In the genomic region with DNA sequence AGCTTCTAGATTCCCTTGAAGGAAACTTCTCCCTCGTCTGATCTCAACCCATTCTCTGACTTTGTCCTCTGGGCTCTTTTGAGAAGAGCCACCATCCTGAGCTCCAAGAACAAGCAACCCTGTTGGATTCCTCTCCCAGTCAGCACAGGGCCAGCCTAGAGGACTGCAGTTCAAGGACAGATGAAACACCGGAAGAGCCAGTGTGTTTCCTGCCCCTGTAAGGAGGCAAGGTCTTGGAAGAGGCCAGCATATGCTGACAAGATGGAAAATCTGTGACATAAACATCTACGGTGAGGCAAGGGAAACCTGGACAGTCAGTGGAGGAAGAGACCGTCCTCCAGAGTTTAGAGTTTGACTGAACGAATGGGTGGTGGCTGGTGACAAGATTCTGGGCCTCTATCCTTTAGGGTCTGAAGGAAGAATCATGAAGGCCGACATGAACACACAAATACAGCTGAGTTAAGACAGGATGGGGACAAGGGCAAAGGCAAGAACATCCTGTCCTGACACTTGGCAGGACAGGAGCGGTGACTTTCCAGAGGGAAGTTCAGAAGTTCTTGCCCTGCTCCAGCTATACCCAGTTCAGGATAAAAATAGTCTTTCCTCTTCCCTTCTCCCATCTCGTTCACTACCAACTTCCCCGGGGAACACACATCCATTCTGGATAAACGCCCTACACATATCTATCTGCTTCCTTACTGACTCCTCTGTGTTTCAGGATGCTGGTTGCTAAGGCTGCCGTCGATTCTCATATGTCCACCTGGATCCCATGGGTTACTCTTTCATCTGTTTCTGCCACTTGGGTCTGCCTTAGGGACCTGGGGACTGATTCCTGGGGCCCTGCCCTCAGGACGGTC, we compare ENCODE assay signal across 14 mouse cellular contexts. TPM values are rescaled to one million over a fixed set of nuclear protein-coding genes. Genes with fewer than 3 reads are reported as not detected.
A peak's percentile ranks its signal among the peaks of the same experiment; 100 is the strongest.
DNase-seq lines count a peak whose midpoint lies in the region; ATAC-seq lines count a peak whose summit lies in the region.
"Had no signal": no experiment of that assay in that cellular context is flagged by ENCODE, and none has a peak within 500 bp of the region (broad histone marks: within the 10 kb centered on the region; RNA-seq: fewer than 3 reads in every experiment).

No protein-coding gene starts in this region.

- H3K27ac ChIP-seq in hindbrain, embryonic 10.5 days = 0 out of 2 replicates have a peak overlapping the region, but pooled peaks have one; percentile 12
- no peak overlapping the region for H3K27ac ChIP-seq in hindbrain, embryonic 11.5 days (ENCODE audit: low read depth, low read length)
- H3K27ac ChIP-seq in liver, embryonic 12.5 days = 0 out of 2 replicates have a peak overlapping the region, but pooled peaks have one; percentile 20
- H3K27ac ChIP-seq in forebrain, embryonic 10.5 days = no peak overlapping the region
- H3K27ac ChIP-seq: embryonic facial prominence, embryonic 13.5 days; forebrain, embryonic 13.5 days; hindbrain, embryonic 13.5 days had no signal

- no peaks in the 10 kb centered on the region for H3K36me3 ChIP-seq in hindbrain, embryonic 10.5 days
- H3K36me3 ChIP-seq in hindbrain, embryonic 11.5 days (ENCODE audit: control insufficient read depth, insufficient read depth, low read length) = no peaks in the 10 kb centered on the region
- no peaks in the 10 kb centered on the region for H3K36me3 ChIP-seq in liver, embryonic 12.5 days
- H3K36me3 ChIP-seq in forebrain, embryonic 10.5 days (replicated peaks) = no peaks in the 10 kb centered on the region
- H3K36me3 ChIP-seq: embryonic facial prominence, embryonic 13.5 days; hindbrain, embryonic 13.5 days; limb, embryonic 10.5 days had no signal

- no peak for ATAC-seq in hindbrain, embryonic 11.5 days (ENCODE audit: low FRiP score)
- ATAC-seq in CD4-positive, CD25-positive, alpha-beta regulatory T cell, adult 4 months = peak; percentile 4
- ATAC-seq in liver, embryonic 12.5 days = no peak
- ATAC-seq: forebrain, embryonic 13.5 days had no signal

- H3K4me1 ChIP-seq in hindbrain, embryonic 10.5 days (replicated peaks) = peaks cover 16% of the 10 kb centered on the region
- H3K4me1 ChIP-seq in hindbrain, embryonic 11.5 days (replicated peaks; ENCODE audit: control insufficient read depth, insufficient read depth, low read length) = 0 out of 2 replicates have a peak, but pooled peaks cover 2% of the 10 kb centered on the region
- H3K4me1 ChIP-seq in liver, embryonic 12.5 days = peaks cover 13% of the 10 kb centered on the region
- H3K4me1 ChIP-seq in forebrain, embryonic 10.5 days = peaks cover 10% of the 10 kb centered on the region

- H3K9ac ChIP-seq in hindbrain, embryonic 11.5 days (ENCODE audit: low read depth, low read length) = no peak overlapping the region
- no peak overlapping the region for H3K9ac ChIP-seq in liver, embryonic 12.5 days
- H3K9ac ChIP-seq: embryonic facial prominence, embryonic 13.5 days; forebrain, embryonic 13.5 days; hindbrain, embryonic 13.5 days had no signal

- H3K9me3 ChIP-seq in hindbrain, embryonic 10.5 days = no peaks in the 10 kb centered on the region
- no peaks in the 10 kb centered on the region for H3K9me3 ChIP-seq in hindbrain, embryonic 11.5 days (ENCODE audit: control insufficient read depth, low read length)
- no peaks in the 10 kb centered on the region for H3K9me3 ChIP-seq in liver, embryonic 12.5 days (replicated peaks)
- no peaks in the 10 kb centered on the region for H3K9me3 ChIP-seq in forebrain, embryonic 10.5 days
- H3K9me3 ChIP-seq: embryonic facial prominence, embryonic 13.5 days; forebrain, embryonic 13.5 days; hindbrain, embryonic 13.5 days; limb, embryonic 10.5 days; megakaryocyte, embryonic 14.5 days had no signal

- 88% methylated on average over 13 of the region's 13 CpGs for WGBS in hindbrain, embryonic 10.5 days
- WGBS in hindbrain, embryonic 11.5 days = 83% methylated on average over 13 of the region's 13 CpGs
- WGBS in liver, embryonic 12.5 days (ENCODE audit: insufficient replicate concordance) = 68% methylated on average over 13 of the region's 13 CpGs
- WGBS in forebrain, embryonic 10.5 days = 88% methylated on average over 13 of the region's 13 CpGs

- DNase-seq in hindbrain, embryonic 10.5 days (ENCODE audit: low spot score) = no peak
- no peak for DNase-seq in hindbrain, embryonic 11.5 days (ENCODE audit: low spot score)
- peak; percentile 87 for DNase-seq in induced T-regulatory cell, adult 2 months (ENCODE audit: low read depth)
- no peak for DNase-seq in forebrain, embryonic 10.5 days (ENCODE audit: extremely low spot score, low spot score)
- DNase-seq in Muller cell, postnatal 12 days (ENCODE audit: inconsistent ontology term) = no peak
- DNase-seq: cerebellum, postnatal 10 days; right cerebral cortex, postnatal 4 days had no signal

- no peak overlapping the region for H3K4me3 ChIP-seq in hindbrain, embryonic 10.5 days
- H3K4me3 ChIP-seq in hindbrain, embryonic 11.5 days (ENCODE audit: low read depth, low read length) = no peak overlapping the region
- H3K4me3 ChIP-seq in liver, embryonic 12.5 days = no peak overlapping the region
- H3K4me3 ChIP-seq in forebrain, embryonic 10.5 days = no peak overlapping the region
- H3K4me3 ChIP-seq: embryonic facial prominence, embryonic 13.5 days; forebrain, embryonic 13.5 days; hindbrain, embryonic 13.5 days; limb, embryonic 10.5 days; megakaryocyte, embryonic 14.5 days had no signal

- no peaks in the 10 kb centered on the region; the same call in 1 of the 2 replicates for H3K27me3 ChIP-seq in hindbrain, embryonic 10.5 days (ENCODE audit: insufficient read depth, poor library complexity, severe bottlenecking)
- no peaks in the 10 kb centered on the region for H3K27me3 ChIP-seq in hindbrain, embryonic 11.5 days (ENCODE audit: control insufficient read depth, insufficient read depth, low read length)
- H3K27me3 ChIP-seq in liver, embryonic 12.5 days (replicated peaks) = peaks cover 29% of the 10 kb centered on the region
- no peaks in the 10 kb centered on the region for H3K27me3 ChIP-seq in forebrain, embryonic 10.5 days (ENCODE audit: poor library complexity, severe bottlenecking)
- H3K27me3 ChIP-seq: embryonic facial prominence, embryonic 13.5 days; forebrain, embryonic 13.5 days; hindbrain, embryonic 13.5 days had no signal

- no peak overlapping the region for H3K4me2 ChIP-seq in hindbrain, embryonic 11.5 days (replicated peaks; ENCODE audit: low read depth, low read length)
- no peak overlapping the region for H3K4me2 ChIP-seq in liver, embryonic 12.5 days
- H3K4me2 ChIP-seq: embryonic facial prominence, embryonic 13.5 days; forebrain, embryonic 13.5 days; hindbrain, embryonic 13.5 days had no signal

RNA-seq across cellular contexts. Expression of a gene that starts 1.0 kb away (rescaled TPM):
- polyA plus RNA-seq in hindbrain, embryonic 10.5 days (2016; fragmentation: Nextera tagmentation; extraction: Ambion mirVana) = 6.5 and 6.6 TPM in 2 replicates
- polyA plus RNA-seq in hindbrain, embryonic 11.5 days (2014; fragmentation: Nextera tagmentation; extraction: Ambion mirVana) = 5.6 and 5.8 TPM in 2 replicates
- polyA plus RNA-seq in CD4-positive, CD25-positive, alpha-beta regulatory T cell, adult 4 months (2017; shearing (Covaris generic)) = 1,000 to 10,000 TPM; 1,549 to 2,173 TPM
- 4.1 and 5.1 TPM in 2 replicates for polyA plus RNA-seq in liver, embryonic 12.5 days (2016; fragmentation: Nextera tagmentation; extraction: Ambion mirVana)
- 13.9 and 15.7 TPM in 2 replicates for polyA plus RNA-seq in forebrain, embryonic 10.5 days (2016; fragmentation: Nextera tagmentation; extraction: Ambion mirVana)

RNA-seq across cellular contexts. Expression of a gene that starts 5.9 kb away (rescaled TPM):
- polyA plus RNA-seq in hindbrain, embryonic 10.5 days (2016; fragmentation: Nextera tagmentation; extraction: Ambion mirVana) = 0.46 and 1.0 TPM in 2 replicates
- 1.0 and 1.6 TPM in 2 replicates for polyA plus RNA-seq in hindbrain, embryonic 11.5 days (2014; fragmentation: Nextera tagmentation; extraction: Ambion mirVana)
- under 1 TPM in 1 of 2 experiments, not detected in 1; 0.86 TPM for polyA plus RNA-seq in CD4-positive, CD25-positive, alpha-beta regulatory T cell, adult 4 months (2017; shearing (Covaris generic))
- polyA plus RNA-seq in liver, embryonic 12.5 days (2016; fragmentation: Nextera tagmentation; extraction: Ambion mirVana) = 6.3 and 7.9 TPM in 2 replicates
- 1.2 TPM in 2 replicates for polyA plus RNA-seq in forebrain, embryonic 10.5 days (2016; fragmentation: Nextera tagmentation; extraction: Ambion mirVana)

RNA-seq across cellular contexts. Expression of a gene that starts 28.0 kb away (rescaled TPM):
- polyA plus RNA-seq in hindbrain, embryonic 10.5 days (2016; fragmentation: Nextera tagmentation; extraction: Ambion mirVana) = 268 and 293 TPM in 2 replicates
- 274 TPM in 2 replicates for polyA plus RNA-seq in hindbrain, embryonic 11.5 days (2014; fragmentation: Nextera tagmentation; extraction: Ambion mirVana)
- polyA plus RNA-seq in CD4-positive, CD25-positive, alpha-beta regulatory T cell, adult 4 months (2017; shearing (Covaris generic)) = 100 to 1,000 TPM; 337 to 353 TPM
- 219 and 226 TPM in 2 replicates for polyA plus RNA-seq in liver, embryonic 12.5 days (2016; fragmentation: Nextera tagmentation; extraction: Ambion mirVana)
- polyA plus RNA-seq in forebrain, embryonic 10.5 days (2016; fragmentation: Nextera tagmentation; extraction: Ambion mirVana) = 298 and 315 TPM in 2 replicates

RNA-seq across cellular contexts. Expression of a gene that starts 28.0 kb away (rescaled TPM):
- polyA plus RNA-seq in hindbrain, embryonic 10.5 days (2016; fragmentation: Nextera tagmentation; extraction: Ambion mirVana) = 226 and 229 TPM in 2 replicates
- polyA plus RNA-seq in hindbrain, embryonic 11.5 days (2014; fragmentation: Nextera tagmentation; extraction: Ambion mirVana) = 177 and 195 TPM in 2 replicates
- 100 to 1,000 TPM; 254 to 306 TPM for polyA plus RNA-seq in CD4-positive, CD25-positive, alpha-beta regulatory T cell, adult 4 months (2017; shearing (Covaris generic))
- 147 and 159 TPM in 2 replicates for polyA plus RNA-seq in liver, embryonic 12.5 days (2016; fragmentation: Nextera tagmentation; extraction: Ambion mirVana)
- polyA plus RNA-seq in forebrain, embryonic 10.5 days (2016; fragmentation: Nextera tagmentation; extraction: Ambion mirVana) = 224 and 227 TPM in 2 replicates

RNA-seq across cellular contexts. Expression of a gene that starts 30.0 kb away (rescaled TPM):
- 241 and 286 TPM in 2 replicates for polyA plus RNA-seq in hindbrain, embryonic 10.5 days (2016; fragmentation: Nextera tagmentation; extraction: Ambion mirVana)
- 206 and 220 TPM in 2 replicates for polyA plus RNA-seq in hindbrain, embryonic 11.5 days (2014; fragmentation: Nextera tagmentation; extraction: Ambion mirVana)
- polyA plus RNA-seq in CD4-positive, CD25-positive, alpha-beta regulatory T cell, adult 4 months (2017; shearing (Covaris generic)) = 100 to 1,000 TPM; 270 to 328 TPM
- 140 and 145 TPM in 2 replicates for polyA plus RNA-seq in liver, embryonic 12.5 days (2016; fragmentation: Nextera tagmentation; extraction: Ambion mirVana)
- polyA plus RNA-seq in forebrain, embryonic 10.5 days (2016; fragmentation: Nextera tagmentation; extraction: Ambion mirVana) = 294 and 319 TPM in 2 replicates

Comparison
In these comparisons a context has a peak if more than half of its experiments do, and no peak if none do; other contexts are left out.
1. H3K27ac ChIP-seq: peak in hindbrain, embryonic 10.5 days (single experiment) and liver, embryonic 12.5 days (single experiment); none in hindbrain, embryonic 11.5 days (single experiment) and forebrain, embryonic 10.5 days (single experiment).
2. RNA of a gene that starts 1.0 kb away (polyA plus RNA-seq): 1,549 to 2,173 TPM in CD4-positive, CD25-positive, alpha-beta regulatory T cell, adult 4 months; 13.9 to 15.7 TPM in forebrain, embryonic 10.5 days, 6.5 to 6.6 TPM in hindbrain, embryonic 10.5 days, 5.6 to 5.8 TPM in hindbrain, embryonic 11.5 days and 4.1 to 5.1 TPM in liver, embryonic 12.5 days; every median in the first group is over 10 times any median in the second.